Mouse (Mus musculus) cerebellum, adult 2 months (tissue): ENCODE measurements around the gene Sapcd1. TPM values are rescaled to one million over a fixed set of nuclear protein-coding genes. Genes with fewer than 3 reads are reported as not detected.

ENCODE experiments used
- DNase-seq, 2 experiments: peaks; one replicate each; pipeline ENCODE4 v3.0.0; 2021
- H3K27ac ChIP-seq: fragments of 200-500 bp; 2 replicates; pipeline ENCODE4 v1.5.1; 2012; ENCODE audit warnings: low read length, control low read depth, inconsistent platforms; ENCODE audit not compliant: insufficient read depth
- H3K27me3 ChIP-seq: fragments of 200-500 bp; 2 replicates; pipeline ENCODE4 v1.6.1; 2012; ENCODE audit warnings: inconsistent platforms, mild to moderate bottlenecking, low read length, moderate library complexity; ENCODE audit not compliant: control insufficient read depth, insufficient read depth
- H3K4me1 ChIP-seq: fragments of 200-500 bp; 2 replicates; pipeline ENCODE4 v1.6.1; 2011; ENCODE audit warnings: low read length; ENCODE audit not compliant: control insufficient read depth, insufficient read depth
- H3K4me3 ChIP-seq: fragments of 200-500 bp; replicated peaks from 2 replicates; pipeline ENCODE3; 2011; ENCODE audit warnings: mild to moderate bottlenecking, low read depth, low read length, control low read depth; ENCODE audit not compliant: insufficient read depth
- CTCF ChIP-seq: fragments of 200-500 bp; IDR thresholded peaks from 2 replicates; pipeline ENCODE4 v1.5.1; 2011; ENCODE audit warnings: low read depth, mild to moderate bottlenecking, control low read depth, low read length, moderate library complexity, borderline replicate concordance; ENCODE audit not compliant: insufficient read depth
- POLR2A ChIP-seq: fragments of 200-500 bp; IDR thresholded peaks from 2 replicates; pipeline ENCODE4 v1.6.1; 2011; ENCODE audit warnings: low read length, control low read depth, borderline replicate concordance; ENCODE audit not compliant: insufficient read depth
- WGBS: fragments of 180-500 bp; shearing (Covaris S2); methylation state at CpG from one replicate; pipeline ENCODE4 v1.1.7; 2018; 5-methylcytosine and 5-hydroxymethylcytosine counted together
- polyA plus RNA-seq: library from polyadenylated mRNA; depleted of rRNA; stranded (reverse); fragments of >200 nt; gene quantifications from 2 replicates; pipeline ENCODE4 v1.2.3, GENCODE M21; 2012

Gene Sapcd1
- polyA plus RNA-seq, 1 experiment, result 2.0 TPM

DNA sequence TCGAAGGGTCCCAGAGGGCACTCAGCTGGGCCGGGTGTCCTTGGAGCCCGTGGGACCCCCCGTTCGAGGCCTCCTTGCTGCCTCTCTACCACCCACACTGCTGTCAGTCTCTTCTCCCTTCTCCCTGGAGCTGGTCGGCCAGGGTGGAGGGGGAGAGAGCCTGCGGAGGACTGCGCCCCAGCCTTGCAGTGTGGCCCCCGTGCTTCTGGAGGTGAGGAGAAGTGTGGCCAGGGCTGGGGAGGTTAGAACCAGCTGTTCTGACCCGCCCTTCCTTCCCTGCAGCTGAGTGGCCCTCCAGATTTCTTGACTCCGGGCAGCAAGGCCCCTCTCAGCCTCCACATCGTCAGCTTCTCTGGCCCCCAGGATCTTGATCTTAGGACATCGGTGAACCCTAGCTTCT, 3.6 kb downstream of the Sapcd1 start:
- DNase-seq, result no peak
- 78% methylated on average over 13 of the region's 13 CpGs for WGBS
- H3K4me1 ChIP-seq, result peaks cover 10% of the 10 kb centered on the region
- no peak overlapping the region for H3K27ac ChIP-seq
- TF ChIP-seq POLR2A (no peak), CTCF (no peak)
- no peaks in the 10 kb centered on the region for H3K27me3 ChIP-seq
- H3K4me3 ChIP-seq, result no peak overlapping the region

DNA sequence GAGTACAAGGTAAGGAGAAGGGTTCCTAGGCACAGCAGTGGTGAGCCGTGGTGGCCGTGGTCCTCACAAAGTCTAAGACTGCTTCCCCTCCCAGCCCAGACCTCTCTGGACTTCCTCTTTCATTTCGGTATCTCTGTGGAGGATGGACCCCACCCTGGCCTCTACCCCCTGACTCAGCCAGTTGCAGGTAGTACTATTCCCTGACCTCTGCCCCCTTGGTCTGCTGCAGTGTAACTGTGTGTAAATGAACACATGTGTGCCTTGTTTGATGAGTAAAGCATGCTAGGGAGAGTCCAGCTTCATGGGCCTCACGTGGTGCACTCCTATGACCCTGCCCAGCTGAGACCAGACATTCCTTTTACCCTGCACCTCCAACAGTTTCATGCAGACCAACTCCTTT, 4.1 kb downstream of the Sapcd1 start:
- Histone ChIP-seq H3K27ac (no peak overlapping the region), H3K4me3 (no peak overlapping the region), H3K27me3 (no peaks in the 10 kb centered on the region), H3K4me1 (peaks cover 10% of the 10 kb centered on the region; the same call in 1 of the 2 replicates)
- WGBS, result 90% methylated on average over 4 of the region's 4 CpGs
- TF ChIP-seq POLR2A (no peak), CTCF (no peak)
- no peak for DNase-seq

DNA sequence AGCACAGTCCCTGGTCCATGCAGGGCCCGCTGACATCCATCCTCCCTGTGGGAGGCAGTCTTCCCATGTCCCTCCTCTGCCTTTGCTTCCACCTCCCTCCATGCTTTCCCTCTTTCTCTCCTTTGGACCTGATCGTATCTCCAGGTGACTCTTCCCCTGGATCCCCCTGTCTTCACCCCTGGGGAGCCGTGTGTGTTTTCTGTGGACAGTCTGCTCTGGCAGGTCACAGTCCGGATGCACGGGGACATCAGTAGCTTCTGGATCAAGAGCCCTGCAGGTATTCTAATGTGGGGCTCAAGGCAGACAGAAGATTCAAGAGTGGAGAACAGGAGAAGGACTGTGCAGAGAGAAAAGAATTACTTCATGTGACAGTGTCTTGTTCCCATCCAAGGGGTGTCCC, 4.6 kb downstream of the Sapcd1 start:
- Histone ChIP-seq H3K4me3 (no peak overlapping the region), H3K27ac (no peak overlapping the region), H3K4me1 (peaks cover 14% of the 10 kb centered on the region; the same call in 1 of the 2 replicates), H3K27me3 (no peaks in the 10 kb centered on the region)
- 82% methylated on average over 5 of the region's 5 CpGs for WGBS
- DNase-seq, result no peak
- TF ChIP-seq CTCF, result no peak
- no peak for TF ChIP-seq POLR2A

DNA sequence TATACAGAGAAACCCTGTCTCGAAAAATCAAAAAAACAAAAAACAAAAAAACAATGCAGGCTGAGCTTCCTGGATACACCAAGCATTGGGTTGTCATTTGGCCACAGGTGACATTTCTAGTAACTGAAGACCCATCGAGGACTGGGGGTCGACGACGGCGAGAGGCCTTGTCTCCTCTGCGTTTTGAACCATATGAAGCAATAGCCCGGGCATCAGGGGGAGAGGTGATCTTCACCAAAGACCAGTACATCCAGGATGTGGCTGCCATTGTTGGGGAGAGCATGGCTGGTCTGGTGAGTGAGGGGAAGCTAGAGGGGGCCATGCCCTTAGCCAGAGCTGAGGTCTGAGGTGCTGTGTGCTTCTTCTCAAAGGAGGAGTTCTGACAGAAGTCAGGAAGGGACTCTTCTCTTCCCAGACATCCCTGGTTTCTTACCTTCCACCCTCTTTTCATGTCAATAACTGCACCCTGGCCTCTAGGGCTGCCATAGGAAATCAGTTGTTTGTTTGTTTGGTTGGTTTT, 5.2 kb downstream of the Sapcd1 start:
- no peak for DNase-seq
- H3K27me3 ChIP-seq, result no peaks in the 10 kb centered on the region
- H3K4me1 ChIP-seq, result peaks cover 17% of the 10 kb centered on the region
- no peak overlapping the region for H3K27ac ChIP-seq
- WGBS, result 96% methylated on average over 8 of the region's 8 CpGs
- H3K4me3 ChIP-seq, result no peak overlapping the region
- no peak for TF ChIP-seq POLR2A
- no peak for TF ChIP-seq CTCF

DNA sequence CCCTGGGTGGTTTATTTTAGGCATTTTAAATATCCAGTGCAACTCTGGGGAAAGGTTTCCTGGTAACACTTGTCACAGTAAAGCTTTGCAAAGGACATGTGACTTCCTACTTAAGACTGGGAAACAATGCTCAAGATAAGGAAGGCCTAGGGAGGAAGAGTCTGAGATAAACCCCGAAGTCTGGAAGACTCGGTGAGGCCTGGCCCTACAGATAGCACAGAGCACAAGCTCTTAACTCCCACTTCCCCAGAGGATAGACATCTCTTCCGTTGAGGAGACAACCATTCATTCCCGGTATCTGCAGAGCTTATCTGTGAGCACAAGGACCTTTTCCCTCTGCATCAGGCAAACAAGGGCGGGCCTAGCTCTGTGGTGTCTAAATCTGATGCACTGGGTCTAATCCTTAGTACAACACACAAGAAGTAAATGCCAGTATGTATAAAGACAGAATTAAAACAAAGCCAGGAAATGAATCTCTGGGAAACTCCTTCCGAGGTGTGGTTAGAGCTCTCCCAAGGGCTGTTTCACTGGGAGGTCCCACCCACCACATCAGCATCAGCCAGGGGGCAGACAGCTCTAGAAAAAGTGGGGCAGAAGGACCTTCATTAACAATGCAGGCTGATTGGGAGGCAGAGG, 5.9 kb downstream of the Sapcd1 start:
- TF ChIP-seq CTCF (no peak), POLR2A (no peak)
- no peak for DNase-seq
- H3K4me1 ChIP-seq, result peaks cover 20% of the 10 kb centered on the region
- WGBS, result 74% methylated on average over 6 of the region's 6 CpGs
- H3K27me3 ChIP-seq, result no peaks in the 10 kb centered on the region
- H3K27ac ChIP-seq, result no peak overlapping the region
- H3K4me3 ChIP-seq, result no peak overlapping the region

DNA sequence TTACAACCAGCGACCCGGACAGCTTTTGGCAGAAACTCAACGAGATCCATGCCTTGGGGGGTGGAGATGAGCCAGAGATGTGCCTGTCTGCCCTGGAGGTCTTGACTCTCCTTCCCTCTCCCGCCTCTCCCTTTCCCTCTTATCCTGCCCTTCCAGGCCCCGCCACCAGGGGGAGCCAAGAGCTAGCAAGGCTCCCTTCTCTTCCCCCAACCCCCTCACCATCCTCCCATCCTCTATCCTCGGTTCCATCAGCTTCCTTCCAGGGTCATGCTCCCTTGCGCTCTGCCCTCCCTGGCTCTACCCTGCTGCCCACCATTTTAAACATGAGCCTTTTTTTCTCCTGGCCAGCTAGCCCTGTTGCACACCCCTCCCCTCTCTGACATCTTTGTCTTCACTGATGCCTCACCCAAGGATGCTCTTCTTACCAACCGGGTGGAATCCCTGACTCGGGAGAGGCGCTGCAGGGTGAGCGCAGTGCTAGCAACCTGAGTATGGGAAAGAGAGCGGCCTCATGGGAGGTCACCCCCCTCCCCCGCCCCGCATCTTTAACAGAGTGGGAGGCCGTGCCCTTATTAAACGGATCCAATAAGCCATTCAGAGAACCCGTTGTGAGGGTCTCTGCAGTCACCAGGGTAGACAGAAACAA, 6.5 kb downstream of the Sapcd1 start:
- H3K4me1 ChIP-seq, result peaks cover 27% of the 10 kb centered on the region
- no peaks in the 10 kb centered on the region for H3K27me3 ChIP-seq
- TF ChIP-seq POLR2A, result no peak
- TF ChIP-seq CTCF, result peak; percentile 95
- peak overlapping the region; percentile 19 for H3K4me3 ChIP-seq
- no peak overlapping the region for H3K27ac ChIP-seq
- 22% methylated on average over 17 of the region's 17 CpGs for WGBS
- DNase-seq, result peak; percentile 83 to 91

DNA sequence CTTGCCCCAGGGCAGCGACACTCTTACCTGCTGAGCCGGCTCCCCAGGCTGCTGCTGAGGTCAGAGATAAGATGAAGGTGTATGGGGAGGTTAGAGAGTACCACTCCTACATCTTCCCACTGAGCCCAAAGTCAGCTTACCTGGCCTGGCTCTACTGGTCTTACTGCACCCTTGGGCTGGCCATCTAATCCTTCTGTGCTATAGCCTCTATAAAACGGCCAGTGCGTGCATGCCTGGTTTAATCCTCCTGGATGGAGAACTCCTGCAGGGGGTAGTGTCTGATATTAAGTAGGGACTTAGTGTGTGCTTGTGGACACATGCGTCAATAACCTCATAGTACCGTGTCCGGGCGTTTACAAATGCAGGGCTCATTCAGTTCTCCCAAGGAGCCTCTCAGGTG, 7.3 kb downstream of the Sapcd1 start:
- Histone ChIP-seq H3K4me3 (no peak overlapping the region), H3K27ac (no peak overlapping the region), H3K27me3 (no peaks in the 10 kb centered on the region), H3K4me1 (peaks cover 34% of the 10 kb centered on the region)
- no peak for DNase-seq
- 89% methylated on average over 8 of the region's 8 CpGs for WGBS
- no peak for TF ChIP-seq POLR2A

DNA sequence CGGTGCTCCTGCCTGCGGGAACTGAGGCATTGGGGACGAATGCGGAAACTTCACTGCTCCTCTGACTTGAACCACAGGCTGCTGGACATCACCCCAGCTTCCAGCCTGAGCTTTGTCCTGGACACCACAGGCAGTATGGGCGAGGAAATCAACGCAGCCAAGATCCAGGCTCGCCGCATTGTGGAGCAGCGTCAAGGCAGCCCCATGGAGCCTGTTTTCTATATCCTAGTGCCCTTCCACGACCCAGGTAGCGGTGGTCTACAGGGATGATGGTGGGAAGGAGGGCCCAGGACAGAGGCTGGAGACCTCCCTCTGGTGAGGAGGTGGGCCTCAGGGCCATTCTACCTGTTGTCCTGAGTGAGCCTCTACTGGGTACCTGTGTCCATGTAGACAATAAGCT, 7.9 kb downstream of the Sapcd1 start:
- peaks cover 39% of the 10 kb centered on the region for H3K4me1 ChIP-seq
- H3K27me3 ChIP-seq, result no peaks in the 10 kb centered on the region
- H3K4me3 ChIP-seq, result no peak overlapping the region
- H3K27ac ChIP-seq, result no peak overlapping the region
- no peak for DNase-seq
- WGBS, result 58% methylated on average over 11 of the region's 11 CpGs
- TF ChIP-seq POLR2A (no peak), CTCF (no peak)
